Mouse (Mus musculus) embryonic facial prominence, embryonic 12.5 days (tissue): ENCODE data around the gene Mrps2. TPM values are rescaled to one million over a fixed set of nuclear protein-coding genes. Genes with fewer than 3 reads are reported as not detected.
A peak's percentile ranks its signal among the peaks of the same experiment; 100 is the strongest.

Source experiments
- ATAC-seq: fragments of 200-750 bp; cut with Nextera tagmentation; 2 replicates; pipeline ENCODE4 v1.8.0; 2017; ENCODE audit not compliant: insufficient number of reproducible peaks, insufficient read depth, low FRiP score, low TSS enrichment
- H3K27ac ChIP-seq: fragments of 300-500 bp; sonication (generic); 2 replicates; pipeline ENCODE4 v1.5.1; 2016; ENCODE audit warnings: mild to moderate bottlenecking
- H3K27me3 ChIP-seq: fragments of 300-500 bp; sonication (generic); 2 replicates; pipeline ENCODE4 v1.6.1; 2016; ENCODE audit warnings: mild to moderate bottlenecking, moderate library complexity
- H3K36me3 ChIP-seq: fragments of 300-500 bp; sonication (generic); 2 replicates; pipeline ENCODE4 v1.6.1; 2016; ENCODE audit warnings: mild to moderate bottlenecking
- H3K4me1 ChIP-seq: fragments of 300-500 bp; sonication (generic); 2 replicates; pipeline ENCODE4 v1.6.1; 2016
- H3K4me2 ChIP-seq: fragments of 300-500 bp; sonication (generic); replicated peaks from 2 replicates; pipeline ENCODE4 v1.6.1; 2016; ENCODE audit warnings: mild to moderate bottlenecking, moderate library complexity
- H3K4me3 ChIP-seq: fragments of 300-500 bp; sonication (generic); 2 replicates; pipeline ENCODE4 v1.5.1; 2016; ENCODE audit warnings: mild to moderate bottlenecking
- H3K9ac ChIP-seq: fragments of 300-500 bp; sonication (generic); 2 replicates; pipeline ENCODE4 v1.6.1; 2016; ENCODE audit warnings: mild to moderate bottlenecking, moderate library complexity
- H3K9me3 ChIP-seq: fragments of 300-500 bp; sonication (generic); 2 replicates; pipeline ENCODE4 v1.6.1; 2016; ENCODE audit warnings: mild to moderate bottlenecking, moderate library complexity
- WGBS: fragments of 180-500 bp; shearing (Covaris S2); methylation state at CpG from one replicate; pipeline ENCODE4 v1.1.7; 2016; 5-methylcytosine and 5-hydroxymethylcytosine counted together
- polyA plus RNA-seq: library from polyadenylated mRNA; unstranded; fragments of >200 nt; fragmentation: Nextera tagmentation; extraction: Ambion mirVana; gene quantifications from 2 replicates; pipeline ENCODE4 v1.2.1, GENCODE M21; 2016

Gene Mrps2
- polyA plus RNA-seq: 57.5 and 61.8 TPM in 2 replicates

DNA sequence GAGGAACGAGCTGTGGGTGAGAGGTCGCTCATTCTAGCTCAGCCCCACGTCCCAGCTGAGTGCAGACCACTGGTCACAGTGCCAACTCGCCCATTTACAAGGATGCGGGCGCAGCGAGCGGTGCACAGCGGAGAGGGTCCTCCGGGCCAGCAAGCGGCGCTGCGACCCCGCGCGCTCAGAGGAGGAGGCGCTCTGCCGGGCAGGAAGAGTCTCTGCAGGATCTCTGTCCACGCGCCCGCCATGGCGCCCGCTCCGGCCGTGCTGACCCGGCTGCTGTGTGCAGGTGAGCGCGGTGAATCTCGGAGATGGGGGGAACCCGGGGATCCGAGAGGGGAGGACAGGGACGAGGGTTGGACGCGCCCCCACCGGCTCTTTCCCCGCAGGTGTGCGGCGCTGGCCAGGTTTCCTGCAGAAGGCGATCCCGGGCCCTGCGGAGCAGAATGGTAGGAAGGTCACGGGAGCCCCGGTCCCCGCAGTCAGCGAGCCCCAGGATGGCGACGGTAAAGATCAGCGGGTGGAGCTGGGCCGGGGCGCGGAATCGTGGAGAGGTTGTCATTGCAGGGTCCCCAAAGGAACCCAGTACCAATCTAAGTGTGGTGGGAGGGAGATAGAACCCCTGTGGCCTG is at the start of gene Mrps2:
Gene Mrps2, plus strand, starts transcription at position 207 of the 626 bp plus-strand sequence.
- Histone ChIP-seq H3K9me3 (0 out of 2 replicates have a peak, but pooled peaks cover 3% of the 10 kb centered on the region), H3K9ac (peak within 1 kb of the TSS; percentile 95), H3K4me2 (peak within 1 kb of the TSS; percentile 93), H3K27ac (peak within 1 kb of the TSS; percentile 25; the same call in 1 of the 2 replicates), H3K27me3 (peaks cover 10% of the 10 kb centered on the region; the same call in 1 of the 2 replicates), H3K36me3 (peaks cover 39% of the 10 kb centered on the region), H3K4me1 (peaks cover 17% of the 10 kb centered on the region), H3K4me3 (peak within 1 kb of the TSS; percentile 98)
- WGBS: under 1% methylated on average over 52 of the region's 52 CpGs
- peak; percentile 86 for ATAC-seq

DNA sequence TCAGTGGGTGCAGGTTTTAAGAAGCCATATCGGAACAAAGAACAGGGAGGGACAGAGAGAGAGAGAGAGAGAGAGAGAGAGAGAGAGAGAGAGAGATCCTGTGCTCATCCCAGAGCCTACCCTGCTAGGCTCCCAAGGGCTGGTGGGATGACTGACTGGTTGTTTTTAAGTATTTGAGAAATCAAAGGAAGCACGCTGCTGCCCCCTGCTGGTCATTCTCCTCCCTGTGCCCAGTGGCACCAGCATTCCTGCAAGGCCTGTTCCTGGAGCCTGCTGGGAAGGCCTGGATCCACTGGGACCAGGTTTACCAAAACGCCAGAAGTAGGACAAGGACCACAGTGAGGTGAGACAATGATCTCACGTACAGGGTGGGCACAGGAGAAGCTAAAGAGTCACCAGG is 48.0 kb upstream of the Mrps2 start:
- WGBS: 18% methylated on average over 4 of the region's 4 CpGs
- Histone ChIP-seq H3K4me3 (no peak overlapping the region), H3K27ac (no peak overlapping the region), H3K36me3 (no peaks in the 10 kb centered on the region), H3K4me1 (peaks cover 4% of the 10 kb centered on the region; the same call in 1 of the 2 replicates), H3K27me3 (no peaks in the 10 kb centered on the region), H3K4me2 (no peak overlapping the region), H3K9me3 (no peaks in the 10 kb centered on the region), H3K9ac (no peak overlapping the region)
- ATAC-seq: no peak

DNA sequence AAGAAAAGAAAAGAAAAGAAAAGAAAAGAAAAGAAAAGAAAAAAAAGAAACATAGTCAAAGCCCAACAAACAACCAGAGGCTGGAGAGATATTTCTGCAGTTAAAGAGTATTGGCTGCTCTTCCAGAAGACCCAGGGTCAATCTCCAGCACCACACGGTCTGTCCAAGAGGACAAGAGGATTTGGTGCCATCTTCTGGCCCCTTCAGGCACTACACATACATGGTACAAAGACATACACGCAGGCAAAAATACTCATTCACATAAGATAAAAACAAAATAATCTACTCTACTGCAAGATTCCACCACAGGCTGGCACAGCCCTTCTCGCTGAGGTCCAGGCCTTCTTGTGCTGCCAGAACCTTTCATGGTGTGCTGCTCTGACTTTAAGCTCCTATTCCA is 44.7 kb upstream of the Mrps2 start:
- Histone ChIP-seq H3K4me2 (no peak overlapping the region), H3K4me1 (no peaks in the 10 kb centered on the region), H3K27ac (no peak overlapping the region), H3K9ac (no peak overlapping the region), H3K27me3 (no peaks in the 10 kb centered on the region), H3K9me3 (no peaks in the 10 kb centered on the region), H3K4me3 (no peak overlapping the region), H3K36me3 (no peaks in the 10 kb centered on the region)
- no peak for ATAC-seq
- 39% methylated on average over 3 of the region's 3 CpGs for WGBS

DNA sequence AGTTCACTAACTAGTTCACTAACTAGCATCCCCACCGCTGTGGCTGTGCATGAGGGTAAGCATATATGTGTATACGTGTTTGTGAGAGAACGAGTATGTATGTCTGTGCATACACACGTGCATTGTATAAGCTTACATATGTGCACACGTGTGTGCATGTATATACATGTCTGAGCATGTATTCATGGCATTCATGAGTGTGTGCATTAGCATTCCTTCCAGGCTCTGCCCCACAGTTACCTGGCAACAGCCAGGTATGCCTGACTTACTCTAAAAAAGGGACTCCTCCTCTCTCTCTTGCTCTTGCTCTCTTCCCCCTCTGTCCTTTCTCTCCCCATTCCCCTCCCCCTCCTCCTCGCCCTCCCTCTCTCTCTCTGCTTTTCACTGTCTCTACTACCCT is 40.6 kb upstream of the Mrps2 start:
- no peak for ATAC-seq
- Histone ChIP-seq H3K27me3 (no peaks in the 10 kb centered on the region), H3K9ac (no peak overlapping the region), H3K27ac (no peak overlapping the region), H3K4me3 (no peak overlapping the region), H3K9me3 (no peaks in the 10 kb centered on the region), H3K4me1 (no peaks in the 10 kb centered on the region), H3K4me2 (no peak overlapping the region), H3K36me3 (no peaks in the 10 kb centered on the region)
- WGBS: 83% methylated on average over 6 of the region's 6 CpGs

DNA sequence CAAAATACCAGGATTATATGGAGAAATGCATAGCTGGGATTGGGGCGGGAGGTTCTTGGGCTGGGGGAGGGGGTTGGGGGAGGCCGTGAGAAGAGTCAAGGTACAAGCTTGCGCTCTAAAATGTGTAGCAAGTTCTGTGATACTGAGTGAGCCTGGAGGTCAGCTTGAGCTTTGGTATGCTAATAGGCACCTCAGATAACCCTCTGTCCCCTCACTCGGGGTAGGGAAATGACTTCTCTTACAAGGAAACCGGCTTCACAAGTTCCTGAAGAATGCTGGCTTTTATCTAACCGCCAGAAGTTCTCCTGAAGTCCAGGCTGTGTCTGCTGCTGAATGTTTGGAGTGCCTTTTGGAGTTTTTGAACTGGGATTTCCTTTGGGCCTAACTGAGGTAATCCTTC is 37.0 kb upstream of the Mrps2 start:
- H3K9me3 ChIP-seq: no peaks in the 10 kb centered on the region
- H3K4me1 ChIP-seq: 0 out of 2 replicates have a peak, but pooled peaks cover 4% of the 10 kb centered on the region
- H3K36me3 ChIP-seq: no peaks in the 10 kb centered on the region
- no peak overlapping the region for H3K4me2 ChIP-seq
- no peak overlapping the region for H3K9ac ChIP-seq
- no peak overlapping the region for H3K27ac ChIP-seq
- no peak overlapping the region for H3K4me3 ChIP-seq
- 55% methylated on average over 6 of the region's 6 CpGs for WGBS
- ATAC-seq: no peak
- no peaks in the 10 kb centered on the region for H3K27me3 ChIP-seq

DNA sequence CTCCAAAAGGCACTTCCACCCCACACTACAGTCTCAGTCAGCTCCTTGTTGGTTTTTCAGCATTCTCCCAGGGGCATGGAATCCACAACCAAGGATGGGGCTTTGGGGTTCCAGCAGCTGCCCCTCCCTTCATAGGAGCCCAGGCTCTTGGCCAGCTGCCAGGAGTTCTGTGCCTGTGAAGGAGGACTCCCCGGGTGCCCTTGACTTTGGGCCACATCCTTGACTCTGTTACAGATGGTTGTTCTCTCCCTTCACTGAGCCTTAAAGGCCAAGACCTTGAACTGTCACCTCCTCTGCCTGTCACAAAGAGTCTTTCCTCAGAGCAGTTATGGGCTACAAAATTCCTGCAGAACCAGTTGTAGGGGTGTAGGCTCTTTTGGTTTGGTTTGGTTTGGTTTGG is 35.1 kb upstream of the Mrps2 start:
- no peaks in the 10 kb centered on the region for H3K36me3 ChIP-seq
- H3K4me3 ChIP-seq: no peak overlapping the region
- H3K9ac ChIP-seq: no peak overlapping the region
- H3K4me2 ChIP-seq: no peak overlapping the region
- H3K27me3 ChIP-seq: no peaks in the 10 kb centered on the region
- no peak for ATAC-seq
- H3K4me1 ChIP-seq: 0 out of 2 replicates have a peak, but pooled peaks cover 4% of the 10 kb centered on the region
- no peaks in the 10 kb centered on the region for H3K9me3 ChIP-seq
- 50% methylated on average over 1 of the region's 1 CpGs for WGBS
- H3K27ac ChIP-seq: no peak overlapping the region

DNA sequence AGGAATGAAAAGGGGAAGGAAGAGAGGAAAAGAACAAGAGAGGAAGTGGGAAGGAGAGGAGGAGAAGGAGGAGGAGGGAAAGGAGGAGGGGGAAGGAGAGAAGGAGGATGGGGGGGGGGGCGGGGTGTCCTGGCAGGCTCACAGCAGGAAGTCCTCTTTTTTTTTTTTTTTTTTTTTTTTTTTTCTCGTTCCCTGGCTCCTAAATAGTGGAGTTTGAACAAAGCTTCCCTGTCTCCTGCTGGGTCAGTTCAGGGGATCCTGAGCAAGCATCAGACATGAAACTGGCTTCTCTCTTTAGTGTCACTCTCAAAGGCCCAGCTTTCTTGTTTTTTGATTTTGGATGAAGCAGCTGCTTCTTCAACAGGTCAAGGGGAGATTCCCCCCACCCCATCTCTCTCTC is 34.4 kb upstream of the Mrps2 start:
- 0% methylated on average over 1 of the region's 2 CpGs for WGBS
- no peak overlapping the region for H3K9ac ChIP-seq

DNA sequence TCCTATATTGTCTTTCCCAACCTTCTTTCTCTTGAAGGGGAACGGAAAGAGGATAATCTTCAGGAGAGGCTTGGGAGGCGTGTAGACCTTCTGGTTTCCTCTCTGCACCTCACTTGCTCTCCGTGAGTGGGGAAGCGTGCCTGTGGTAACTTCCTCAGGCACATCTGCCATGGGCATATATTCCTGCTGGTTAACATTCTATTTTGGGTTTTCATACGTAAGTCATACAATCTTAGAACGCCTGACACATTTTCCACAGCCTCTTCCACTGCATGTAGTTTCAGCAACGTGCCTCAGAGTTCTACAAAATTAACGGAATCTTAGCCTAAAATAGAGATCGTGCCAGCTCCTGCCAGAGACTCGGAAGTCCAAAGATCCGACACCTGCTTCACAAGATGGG is 32.5 kb upstream of the Mrps2 start:
- Histone ChIP-seq H3K9ac (no peak overlapping the region), H3K27me3 (no peaks in the 10 kb centered on the region), H3K9me3 (no peaks in the 10 kb centered on the region), H3K4me2 (no peak overlapping the region), H3K36me3 (no peaks in the 10 kb centered on the region), H3K4me1 (0 out of 2 replicates have a peak, but pooled peaks cover 4% of the 10 kb centered on the region), H3K4me3 (no peak overlapping the region), H3K27ac (no peak overlapping the region)
- 85% methylated on average over 11 of the region's 11 CpGs for WGBS
- no peak for ATAC-seq

More for the DNA sequence above, 34.4 kb upstream of the Mrps2 start:
- H3K36me3 ChIP-seq: no peaks in the 10 kb centered on the region
- ATAC-seq: no peak
- 0 out of 2 replicates have a peak, but pooled peaks cover 4% of the 10 kb centered on the region for H3K4me1 ChIP-seq
- H3K4me3 ChIP-seq: no peak overlapping the region
- H3K27me3 ChIP-seq: no peaks in the 10 kb centered on the region
- no peak overlapping the region for H3K4me2 ChIP-seq
- H3K27ac ChIP-seq: no peak overlapping the region
- no peaks in the 10 kb centered on the region for H3K9me3 ChIP-seq

DNA sequence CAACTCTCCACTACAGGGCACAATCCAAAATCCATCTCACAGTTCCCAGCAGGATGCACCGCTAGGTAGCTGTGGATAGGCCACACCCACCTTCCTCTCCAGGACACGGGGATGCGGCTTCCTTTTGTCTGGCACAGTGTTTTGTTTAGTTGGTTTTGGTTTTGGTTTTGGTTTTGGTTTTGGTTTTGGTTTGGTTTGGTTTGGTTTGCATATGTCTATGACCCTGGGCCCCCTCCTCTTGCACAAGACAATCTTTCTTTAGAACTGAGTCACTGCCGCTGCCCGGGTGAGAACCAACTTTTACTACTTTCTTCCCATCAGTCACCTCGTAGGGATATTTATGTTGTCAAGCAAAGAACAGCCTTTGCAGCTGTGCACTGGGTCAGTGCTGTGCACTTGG is 27.0 kb upstream of the Mrps2 start:
- Histone ChIP-seq H3K27me3 (no peaks in the 10 kb centered on the region), H3K9me3 (no peaks in the 10 kb centered on the region), H3K4me2 (no peak overlapping the region), H3K4me3 (no peak overlapping the region), H3K27ac (no peak overlapping the region), H3K4me1 (no peaks in the 10 kb centered on the region), H3K36me3 (no peaks in the 10 kb centered on the region), H3K9ac (no peak overlapping the region)
- ATAC-seq: no peak
- 78% methylated on average over 6 of the region's 6 CpGs for WGBS

DNA sequence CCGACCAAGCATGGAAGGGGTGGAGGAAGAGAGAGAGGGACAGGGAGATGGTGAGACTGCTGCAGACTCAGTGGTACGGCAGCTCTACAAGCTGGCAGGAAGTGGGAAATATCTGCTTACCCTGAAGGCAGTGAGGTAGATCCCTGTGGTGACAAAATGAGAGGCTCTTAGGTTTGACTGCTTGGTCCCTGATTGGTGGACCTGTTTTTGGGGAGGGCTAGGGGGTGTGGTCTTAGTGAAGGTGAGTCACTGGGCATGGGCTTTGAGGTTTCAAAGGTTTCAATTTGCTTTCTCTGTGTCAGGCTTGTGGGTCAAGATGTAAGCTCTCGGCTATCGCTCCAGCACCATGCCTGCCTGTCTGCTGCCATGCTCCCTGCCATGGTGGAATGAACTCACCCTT is 22.8 kb upstream of the Mrps2 start:
- Histone ChIP-seq H3K4me3 (no peak overlapping the region), H3K27ac (no peak overlapping the region), H3K4me2 (no peak overlapping the region), H3K36me3 (no peaks in the 10 kb centered on the region), H3K9me3 (no peaks in the 10 kb centered on the region), H3K9ac (no peak overlapping the region), H3K4me1 (peaks cover 6% of the 10 kb centered on the region; the same call in 1 of the 2 replicates), H3K27me3 (no peaks in the 10 kb centered on the region)
- 77% methylated on average over 4 of the region's 4 CpGs for WGBS
- ATAC-seq: no peak

DNA sequence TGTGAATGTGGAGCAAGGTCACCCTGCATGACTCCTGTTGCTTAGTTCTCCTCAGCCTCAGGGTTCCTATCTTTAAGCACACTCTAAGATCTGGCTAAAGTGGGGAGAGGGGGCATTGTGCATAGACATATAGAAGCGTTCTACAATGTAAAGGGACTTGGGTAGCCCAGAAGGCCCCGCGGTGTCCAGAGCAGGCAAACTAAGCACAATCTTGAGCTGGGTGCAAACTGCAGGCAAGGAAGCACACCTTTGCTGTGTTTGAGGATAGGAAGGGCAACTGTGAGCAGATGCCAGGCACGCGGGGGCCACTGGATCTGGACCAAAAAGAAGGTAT is 21.7 kb upstream of the Mrps2 start:
- peak overlapping the region; percentile 84 for H3K9ac ChIP-seq
- H3K27ac ChIP-seq: no peak overlapping the region
- no peaks in the 10 kb centered on the region for H3K27me3 ChIP-seq
- WGBS: 6% methylated on average over 5 of the region's 5 CpGs
- ATAC-seq: 0 out of 2 replicates have a peak, but pooled peaks have one; percentile 10
- 0 out of 2 replicates have a peak, but pooled peaks cover 6% of the 10 kb centered on the region for H3K36me3 ChIP-seq
- peaks cover 6% of the 10 kb centered on the region; the same call in 1 of the 2 replicates for H3K4me1 ChIP-seq
- peak overlapping the region; percentile 74 for H3K4me3 ChIP-seq
- peak overlapping the region; percentile 93 for H3K4me2 ChIP-seq
- no peaks in the 10 kb centered on the region for H3K9me3 ChIP-seq

DNA sequence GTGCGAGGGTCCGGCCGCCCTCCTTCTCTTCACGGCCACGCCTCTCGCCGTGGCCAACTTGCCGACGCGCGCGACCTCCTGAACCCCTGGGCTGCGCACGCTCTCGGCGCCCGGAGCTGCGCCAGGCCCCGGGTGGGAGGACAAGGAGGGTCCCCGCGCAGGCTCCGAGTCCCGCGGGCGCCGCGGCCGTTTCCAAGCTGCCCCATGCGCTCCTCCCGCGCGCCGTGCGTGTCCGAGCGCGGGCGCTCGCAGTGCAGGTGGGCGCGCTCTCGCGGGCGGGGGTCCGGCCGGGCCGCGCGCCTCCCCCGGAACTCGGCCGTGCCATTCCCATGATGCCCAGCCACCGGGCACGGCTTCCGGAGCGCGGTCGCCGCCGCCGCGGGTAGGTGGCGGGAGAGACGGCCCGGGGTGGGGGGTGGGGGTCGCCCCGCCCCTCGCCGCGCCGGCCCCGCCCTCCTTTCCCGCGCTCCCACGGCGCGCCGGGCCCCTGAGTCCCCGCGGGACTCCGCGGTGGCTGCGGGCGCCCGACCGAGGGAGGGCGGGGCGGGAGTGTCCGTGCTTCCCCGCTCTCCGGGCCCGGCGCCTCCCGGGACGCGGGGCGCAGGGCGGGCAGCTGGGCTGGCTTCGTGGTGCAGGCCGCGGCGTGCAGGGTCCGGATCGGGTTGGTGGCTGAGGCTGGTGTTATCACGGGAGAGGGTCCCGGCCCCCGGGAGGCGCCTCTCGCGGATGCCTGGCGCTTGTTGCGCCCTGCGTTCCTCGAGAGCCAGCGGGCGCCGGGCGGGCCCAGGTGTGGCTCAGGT is 21.2 kb upstream of the Mrps2 start, which contains the start of gene Ppp1r26:
Gene Ppp1r26, plus strand, starts transcription at position 286 of the 800 bp plus-strand sequence.
- 0 out of 2 replicates have a peak, but pooled peaks cover 10% of the 10 kb centered on the region for H3K36me3 ChIP-seq
- H3K9me3 ChIP-seq: no peaks in the 10 kb centered on the region
- H3K27ac ChIP-seq: peak within 1 kb of the TSS; percentile 59; the same call in 1 of the 2 replicates
- peaks cover 6% of the 10 kb centered on the region; the same call in 1 of the 2 replicates for H3K4me1 ChIP-seq
- peak within 1 kb of the TSS; percentile 84 for H3K9ac ChIP-seq
- peak within 1 kb of the TSS; percentile 74 for H3K4me3 ChIP-seq
- peak within 1 kb of the TSS; percentile 93 for H3K4me2 ChIP-seq
- no peaks in the 10 kb centered on the region for H3K27me3 ChIP-seq
- peak; percentile 23 for ATAC-seq
- under 1% methylated on average over 111 of the region's 118 CpGs for WGBS
